ENCODE assay signal across 8 mouse cellular contexts in the genomic region with DNA sequence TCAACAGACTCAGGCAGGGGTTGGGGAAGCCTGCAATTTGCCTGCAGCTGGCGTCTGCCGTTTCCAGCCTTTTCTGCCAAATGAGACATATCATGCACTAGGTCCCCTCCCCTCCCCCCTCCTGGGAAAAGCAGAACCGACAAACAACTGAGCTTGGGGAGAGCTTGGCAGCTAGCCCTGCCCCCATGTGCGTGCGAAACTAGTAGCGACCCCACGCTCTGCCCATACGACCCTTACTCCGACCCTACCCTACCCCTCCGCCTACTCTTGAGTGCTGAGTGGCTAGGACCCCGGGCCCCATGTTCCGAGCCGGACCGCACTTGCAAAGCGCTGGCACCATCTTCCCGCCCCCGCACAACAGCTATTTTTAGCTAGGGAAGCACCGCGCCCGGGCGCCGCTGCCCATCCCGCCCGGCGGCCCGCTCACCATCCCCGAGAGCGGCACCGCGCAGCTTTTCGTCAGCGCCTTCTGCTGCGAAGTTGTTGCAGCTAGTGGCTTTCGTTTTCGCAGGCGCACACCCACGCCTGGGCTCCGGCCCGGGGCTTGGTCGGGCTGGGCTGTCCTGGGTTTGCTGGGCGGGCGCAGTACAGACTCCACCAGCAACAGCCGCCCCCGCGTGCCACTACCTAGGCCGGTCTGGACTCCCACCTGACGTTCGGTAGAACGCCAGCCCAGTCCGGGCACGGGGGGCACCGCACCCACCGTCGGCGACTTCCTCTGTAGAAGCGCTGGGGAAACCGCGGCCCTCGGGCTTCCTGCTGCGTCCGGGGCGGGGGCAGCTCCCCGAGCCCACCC. TPM values are rescaled to one million over a fixed set of nuclear protein-coding genes. Genes with fewer than 3 reads are reported as not detected.
DNase-seq lines count a peak whose midpoint lies in the region; ATAC-seq and TF ChIP-seq lines count a peak whose summit lies in the region.

No protein-coding gene starts in this region.

- ATAC-seq in heart, embryonic 13.5 days (ENCODE audit: extremely low read depth, insufficient number of reproducible peaks, low FRiP score, low TSS enrichment): peak; percentile 66; the same call in 1 of the 2 replicates
- ATAC-seq in liver, embryonic 14.5 days (ENCODE audit: insufficient read depth): peak; percentile 59
- peak; percentile 78 for ATAC-seq in stomach, embryonic 16.5 days (ENCODE audit: insufficient read depth, low FRiP score)

- peaks cover 39% of the 10 kb centered on the region for H3K36me3 ChIP-seq in heart, embryonic 13.5 days
- no peaks in the 10 kb centered on the region; the same call in none of the 2 replicates for H3K36me3 ChIP-seq in liver, embryonic 14.5 days (replicated peaks; ENCODE audit: control insufficient read depth, insufficient read depth, low read depth)
- H3K36me3 ChIP-seq in stomach, embryonic 16.5 days (ENCODE audit: control insufficient read depth, insufficient read depth, low read length): no peaks in the 10 kb centered on the region

- peak overlapping the region; percentile 90 for H3K9ac ChIP-seq in heart, embryonic 13.5 days
- peak overlapping the region; percentile 59 for H3K9ac ChIP-seq in liver, embryonic 14.5 days (replicated peaks)
- peak overlapping the region; percentile 88 for H3K9ac ChIP-seq in stomach, embryonic 16.5 days (ENCODE audit: low read length)

- H3K4me2 ChIP-seq in heart, embryonic 13.5 days: peak overlapping the region; percentile 92
- H3K4me2 ChIP-seq in liver, embryonic 14.5 days (ENCODE audit: low read depth): peak overlapping the region; percentile 95
- H3K4me2 ChIP-seq in stomach, embryonic 16.5 days (ENCODE audit: low read depth, low read length): peak overlapping the region; percentile 88

- H3K27me3 ChIP-seq in heart, embryonic 13.5 days (replicated peaks): peaks cover 6% of the 10 kb centered on the region
- peaks cover 15% of the 10 kb centered on the region for H3K27me3 ChIP-seq in liver, embryonic 14.5 days (ENCODE audit: control insufficient read depth, insufficient read depth, low read length)
- H3K27me3 ChIP-seq in stomach, embryonic 16.5 days (ENCODE audit: control insufficient read depth, insufficient read depth, low read length): no peaks in the 10 kb centered on the region

- peak overlapping the region; percentile 47 for H3K27ac ChIP-seq in brown adipose tissue, adult 24 weeks (replicated peaks; ENCODE audit: low read depth, low read length)
- H3K27ac ChIP-seq in heart, embryonic 13.5 days (replicated peaks): peak overlapping the region; percentile 85
- H3K27ac ChIP-seq in liver, embryonic 14.5 days: no peak overlapping the region
- peak overlapping the region; percentile 90 for H3K27ac ChIP-seq in stomach, embryonic 16.5 days (ENCODE audit: low read length)

- no peaks in the 10 kb centered on the region for H3K4me1 ChIP-seq in brown adipose tissue, adult 24 weeks (ENCODE audit: control insufficient read depth, insufficient read depth, insufficient read length, low read length)
- H3K4me1 ChIP-seq in heart, embryonic 13.5 days: peaks cover 22% of the 10 kb centered on the region
- H3K4me1 ChIP-seq in liver, embryonic 14.5 days (replicated peaks; ENCODE audit: control insufficient read depth in 2 of 2, insufficient read depth in 2 of 2, low read length in 1 of 2): peaks cover 0 to 2% of the 10 kb centered on the region in 2 experiments; a peak in 3 of 4 replicates
- H3K4me1 ChIP-seq in stomach, embryonic 16.5 days (ENCODE audit: control insufficient read depth, insufficient read depth, low read length): peaks cover 20% of the 10 kb centered on the region

- DNase-seq in CD8-positive naive resting alpha-beta T cell, adult 2 months (ENCODE audit: low read depth in 2 of 2, low spot score in 2 of 2): peak; percentile 42 to 50
- peak; percentile 46 for DNase-seq in fibroblast of lung, adult 2 months (ENCODE audit: low read depth)
- DNase-seq in kidney, postnatal 10 days: peak; percentile 82
- no peak for DNase-seq in liver, embryonic 14.5 days (ENCODE audit: low read depth in 3 of 3, low spot score in 3 of 3)
- DNase-seq in neural tube, embryonic 10.5 days (ENCODE audit: extremely low spot score, low spot score): peak; percentile 63

- WGBS in heart, embryonic 13.5 days: under 1% methylated on average over 62 of the region's 63 CpGs
- WGBS in liver, embryonic 14.5 days (ENCODE audit: insufficient replicate concordance): 1% methylated on average over 63 of the region's 63 CpGs
- under 1% methylated on average over 63 of the region's 63 CpGs for WGBS in stomach, embryonic 16.5 days

- H3K4me3 ChIP-seq in brown adipose tissue, adult 24 weeks (ENCODE audit: insufficient read depth, low read depth, low read length): peak overlapping the region; percentile 77
- H3K4me3 ChIP-seq in heart, embryonic 13.5 days: peak overlapping the region; percentile 84
- H3K4me3 ChIP-seq in liver, embryonic 14.5 days (ENCODE audit: insufficient read depth in 1 of 2, low read depth in 2 of 2, low read length in 2 of 2): peak overlapping the region; percentile 58 to 74
- H3K4me3 ChIP-seq in stomach, embryonic 16.5 days (replicated peaks; ENCODE audit: low read length): peak overlapping the region; percentile 68

- TF ChIP-seq EP300 in liver, embryonic 14.5 days (IDR thresholded peaks at IDR 0.05; ENCODE audit: low read depth): no peak

- no peaks in the 10 kb centered on the region for H3K9me3 ChIP-seq in heart, embryonic 13.5 days
- H3K9me3 ChIP-seq in liver, embryonic 14.5 days (ENCODE audit: control insufficient read depth, low read length): no peaks in the 10 kb centered on the region
- no peaks in the 10 kb centered on the region for H3K9me3 ChIP-seq in stomach, embryonic 16.5 days (replicated peaks; ENCODE audit: control insufficient read depth, low read length)

- no peak for TF ChIP-seq CTCF in liver, embryonic 14.5 days (IDR thresholded peaks at IDR 0.05; ENCODE audit: low read depth)

RNA-seq across cellular contexts. Expression of gene Susd2, which starts 23.5 kb away (rescaled TPM):
- 0.63 TPM in 1 of 2 replicates, not detected in the other for polyA plus RNA-seq in brown adipose tissue, adult 24 weeks (2012; ENCODE audit: insufficient read depth, insufficient read length, missing spikeins)
- polyA plus RNA-seq in heart, embryonic 13.5 days (2015; fragmentation: Nextera tagmentation; extraction: Ambion mirVana): 8.2 TPM in 2 replicates
- 0.84 and 1.2 TPM in 2 replicates for polyA plus RNA-seq in liver, embryonic 14.5 days (2012; rRNA removed)
- 1.0 and 1.6 TPM in 2 replicates for polyA plus RNA-seq in liver, embryonic 14.5 days (2014; fragmentation: Nextera tagmentation; extraction: Ambion mirVana)
- 16.1 and 18.6 TPM in 2 replicates for polyA plus RNA-seq in stomach, embryonic 16.5 days (2015; fragmentation: Nextera tagmentation; extraction: Ambion mirVana)

Comparison
In these comparisons a context has a peak if more than half of its experiments do, and no peak if none do; other contexts are left out.
1. DNase-seq: peak in CD8-positive naive resting alpha-beta T cell, adult 2 months (2 of 2), fibroblast of lung, adult 2 months (single experiment), kidney, postnatal 10 days (single experiment) and neural tube, embryonic 10.5 days (single experiment); none in liver, embryonic 14.5 days (0 of 3).
2. Peak in every context shown above with its lines, with median percentiles within 50 percentile points of each other: H3K4me3 ChIP-seq, ATAC-seq, H3K4me2 ChIP-seq and H3K9ac ChIP-seq.